Mouse (Mus musculus) CH12.LX (cell line): ENCODE measurements around the gene Max. TPM values are rescaled to one million over a fixed set of nuclear protein-coding genes. Genes with fewer than 3 reads are reported as not detected.

ENCODE experiments used
- DNase-seq: peaks from one replicate; pipeline ENCODE4 v3.0.0-alpha.2; 2013; ENCODE audit errors: extremely low read depth
- H3K27ac ChIP-seq: 2 replicates; pipeline ENCODE4 v1.5.1; 2012; ENCODE audit warnings: low read depth, mild to moderate bottlenecking, control low read depth, moderate library complexity; ENCODE audit not compliant: insufficient read depth
- H3K27me3 ChIP-seq: replicated peaks from 2 replicates; pipeline ENCODE3; 2012; ENCODE audit warnings: inconsistent platforms
- H3K36me3 ChIP-seq, 2 experiments: replicated peaks in 1 of 2; 2 replicates each; pipeline versions ENCODE3 to v1.6.1; 2012; ENCODE audit warnings: inconsistent platforms in 1 of 2, low read length in 1 of 2, mild to moderate bottlenecking in 1 of 2, mixed read lengths in 1 of 2, moderate library complexity in 1 of 2; ENCODE audit not compliant: control insufficient read depth in 1 of 2, insufficient read depth in 1 of 2
- H3K4me1 ChIP-seq, 2 experiments: 2 replicates each; pipeline ENCODE4 v1.6.1; 2012; ENCODE audit warnings: inconsistent platforms in 1 of 2, moderate library complexity in 1 of 2; ENCODE audit not compliant: insufficient read depth in 2 of 2, control insufficient read depth in 1 of 2
- H3K4me2 ChIP-seq: 2 replicates; pipeline ENCODE4 v1.6.1; 2012; ENCODE audit warnings: low read depth, mild to moderate bottlenecking, control low read depth; ENCODE audit not compliant: poor library complexity, insufficient read depth, severe bottlenecking
- H3K4me3 ChIP-seq, 3 experiments: fragments of 150-350 bp in 1 of 3; sonication (generic) in 1 of 3; replicated peaks in 1 of 3; 2 replicates each; pipeline versions ENCODE3 to v1.5.1; 2011 to 2012; ENCODE audit warnings: low read depth in 2 of 3, low read length in 2 of 3, mild to moderate bottlenecking in 2 of 3, moderate library complexity in 2 of 3, control low read depth in 1 of 3, improper control_type of control experiment in 1 of 3, inconsistent platforms in 1 of 3, mixed read lengths in 1 of 3; ENCODE audit not compliant: poor library complexity in 1 of 3
- H3K79me2 ChIP-seq: replicated peaks from 2 replicates; pipeline ENCODE4 v1.6.1; 2012; ENCODE audit warnings: mild to moderate bottlenecking, moderate library complexity; ENCODE audit not compliant: control insufficient read depth, poor library complexity, insufficient read depth, severe bottlenecking; ENCODE audit errors: extremely low read depth
- H3K9ac ChIP-seq: 2 replicates; pipeline ENCODE4 v1.6.1; 2012; ENCODE audit warnings: low read depth, mild to moderate bottlenecking, control low read depth, moderate library complexity; ENCODE audit not compliant: insufficient read depth
- H3K9me3 ChIP-seq: replicated peaks from 2 replicates; pipeline ENCODE3; 2012; ENCODE audit warnings: low read length, inconsistent platforms, mixed read lengths
- BHLHE40 ChIP-seq: IDR thresholded peaks from 2 replicates; pipeline ENCODE4 v1.6.1; 2011; ENCODE audit warnings: mild to moderate bottlenecking, low read depth, low read length, improper control_type of control experiment
- ELF1 ChIP-seq: IDR thresholded peaks from 2 replicates; pipeline ENCODE4 v1.6.1; 2014; ENCODE audit warnings: low read depth, mild to moderate bottlenecking, inconsistent platforms, low read length, improper control_type of control experiment
- EP300 ChIP-seq: IDR thresholded peaks from 2 replicates; pipeline ENCODE4 v1.6.1; 2011; ENCODE audit warnings: low read length, improper control_type of control experiment
- ETS1 ChIP-seq: conservative IDR thresholded peaks from 2 replicates; pipeline ENCODE4 v1.6.1; 2012; ENCODE audit warnings: low read depth, mild to moderate bottlenecking, inconsistent platforms, low read length, improper control_type of control experiment, moderate library complexity
- GABPA ChIP-seq: IDR thresholded peaks from 2 replicates; pipeline ENCODE4 v1.6.1; 2012; ENCODE audit warnings: low read depth, low read length, improper control_type of control experiment, inconsistent platforms; ENCODE audit not compliant: insufficient replicate concordance
- IRF4 ChIP-seq: IDR thresholded peaks from 2 replicates; pipeline ENCODE4 v1.6.1; 2014; ENCODE audit warnings: low read depth, mild to moderate bottlenecking, inconsistent platforms, low read length, improper control_type of control experiment
- MAFK ChIP-seq: IDR thresholded peaks from 2 replicates; pipeline ENCODE4 v1.6.1; 2011; ENCODE audit warnings: low read length, improper control_type of control experiment; ENCODE audit not compliant: insufficient replicate concordance
- MEF2A ChIP-seq: IDR thresholded peaks from 2 replicates; pipeline ENCODE4 v1.6.1; 2014; ENCODE audit warnings: low read depth, mild to moderate bottlenecking, inconsistent platforms, low read length, improper control_type of control experiment, borderline replicate concordance
- MXI1 ChIP-seq: IDR thresholded peaks from 2 replicates; pipeline ENCODE4 v1.6.1; 2011; ENCODE audit warnings: mild to moderate bottlenecking, low read depth, low read length, improper control_type of control experiment
- NRF1 ChIP-seq: IDR thresholded peaks from 2 replicates; pipeline ENCODE4 v1.6.1; 2014; ENCODE audit warnings: low read depth, mild to moderate bottlenecking, inconsistent platforms, low read length, improper control_type of control experiment, moderate library complexity
- RAD21 ChIP-seq: IDR thresholded peaks from 2 replicates; pipeline ENCODE4 v1.6.1; 2011; ENCODE audit warnings: low read depth, mild to moderate bottlenecking, low read length, improper control_type of control experiment, moderate library complexity
- RCOR1 ChIP-seq: conservative IDR thresholded peaks from 2 replicates; pipeline ENCODE4 v1.6.1; 2012; ENCODE audit warnings: low read depth, mild to moderate bottlenecking, inconsistent platforms, low read length, improper control_type of control experiment
- SMC3 ChIP-seq: IDR thresholded peaks from 2 replicates; pipeline ENCODE4 v1.6.1; 2011; ENCODE audit warnings: low read depth, low read length, improper control_type of control experiment
- TBP ChIP-seq: conservative IDR thresholded peaks from 2 replicates; pipeline ENCODE4 v1.6.1; 2011; ENCODE audit warnings: low read depth, low read length, improper control_type of control experiment
- USF2 ChIP-seq: conservative IDR thresholded peaks from 2 replicates; pipeline ENCODE4 v1.6.1; 2011; ENCODE audit warnings: low read depth, low read length, improper control_type of control experiment
- dilution Hi-C: fragments of 300-500 bp; cut with MboI; formaldehyde crosslinking; loops from 2 replicates; pipeline ENCODE4 v1.14.3; 2020; ENCODE audit warnings: low sequenced_read_pairs; ENCODE audit not compliant: extremely low pct_unique_long_range_greater_than_20kb, extremely low pct_ligation_motif_present
- in situ Hi-C: fragments of 300-500 bp; cut with MboI; formaldehyde crosslinking; loops from 3 replicates; pipeline ENCODE4 v1.14.3; 2019; ENCODE audit warnings: low sequenced_read_pairs, low pct_ligation_motif_present, low pct_unique_long_range_greater_than_20kb, mixed read lengths
- polyA plus RNA-seq: library from polyadenylated mRNA; unstranded; fragments of >175 nt; gene quantifications from 2 replicates; pipeline ENCODE4 v1.2.1, GENCODE M21; 2012; ENCODE audit warnings: low read depth; ENCODE audit not compliant: insufficient read length
- total RNA-seq, 2 experiments: library from RNA; depleted of rRNA; stranded (reverse); fragments of 300-350 nt in 1 of 2; fragments of >200 nt in 1 of 2; gene quantifications; 2 replicates each; pipeline ENCODE4 v1.2.3; 2012 to 2014

Gene Max
- total and polyA plus RNA-seq, 3 experiments = 23.9 to 128 (median 69.6) TPM

- dilution Hi-C loops (no loop called here), in situ Hi-C loops (no loop called here)
- peaks cover 15 to 78% of the 10 kb centered on the region in 2 experiments for H3K36me3 ChIP-seq
Observed at GRCm38 (mm10) chr12:76892910-76893695, 68.9 kb downstream of the Max start.

GRCm38 (mm10) chr12:76891160-76891559, 70.8 kb downstream of the Max start:
- H3K36me3 ChIP-seq = peaks cover 15 to 76% of the 10 kb centered on the region in 2 experiments

More at GRCm38 (mm10) chr12:76892910-76893695, 68.9 kb downstream of the Max start:
- Histone ChIP-seq H3K4me3 (no peak overlapping the region), H3K9me3 (no peaks in the 10 kb centered on the region), H3K4me1 (peaks cover 0 to 7% of the 10 kb centered on the region in 2 experiments; a peak in 1 of 4 replicates), H3K9ac (no peak overlapping the region), H3K27ac (no peak overlapping the region), H3K27me3 (no peaks in the 10 kb centered on the region), H3K79me2 (no peaks in the 10 kb centered on the region), H3K4me2 (no peak overlapping the region)
- TF ChIP-seq EP300 = no peak
- TF ChIP-seq ETS1 = no peak
- TF ChIP-seq RAD21 = no peak
- no peak for TF ChIP-seq TBP
- TF ChIP-seq SMC3 = no peak
- no peak for TF ChIP-seq MAFK
- TF ChIP-seq USF2 = no peak
- no peak for TF ChIP-seq MEF2A
- TF ChIP-seq MXI1 = no peak
- no peak for TF ChIP-seq RCOR1
- TF ChIP-seq BHLHE40 = no peak
- TF ChIP-seq NRF1 = no peak
- no peak for TF ChIP-seq IRF4
- TF ChIP-seq ELF1 = no peak
- no peak for DNase-seq

More at GRCm38 (mm10) chr12:76891160-76891559, 70.8 kb downstream of the Max start:
- H3K4me1 ChIP-seq = peaks cover 5 to 18% of the 10 kb centered on the region in 2 experiments; a peak in 3 of 4 replicates
- H3K27ac ChIP-seq = no peak overlapping the region
- in situ Hi-C loops = no loop called here
- H3K79me2 ChIP-seq = no peaks in the 10 kb centered on the region
- dilution Hi-C loops = no loop called here
- H3K4me2 ChIP-seq = no peak overlapping the region
- H3K9ac ChIP-seq = no peak overlapping the region
- DNase-seq = no peak
- H3K4me3 ChIP-seq = no peak overlapping the region
- no peak for TF ChIP-seq GABPA
- no peaks in the 10 kb centered on the region for H3K27me3 ChIP-seq
- no peaks in the 10 kb centered on the region for H3K9me3 ChIP-seq
